In genomic region chr9:43235336-43235735, GRCm38 (mm10) we compare ENCODE assay signal across 19 mouse cellular contexts. TPM values are rescaled to one million over a fixed set of nuclear protein-coding genes. Genes with fewer than 3 reads are reported as not detected.
A peak's percentile ranks its signal among the peaks of the same experiment; 100 is the strongest.
DNase-seq lines count a peak whose midpoint lies in the region; ATAC-seq and TF ChIP-seq lines count a peak whose summit lies in the region.
"Had no signal": no experiment of that assay in that cellular context is flagged by ENCODE, and none has a peak within 500 bp of the region (broad histone marks: within the 10 kb centered on the region; RNA-seq: fewer than 3 reads in every experiment).

No protein-coding gene starts in this region.

- H3K36me3 ChIP-seq in embryonic facial prominence, embryonic 10.5 days (replicated peaks): peaks cover 57% of the 10 kb centered on the region
- H3K36me3 ChIP-seq in kidney, postnatal 0 days (ENCODE audit: insufficient read depth, low read length): no peaks in the 10 kb centered on the region
- H3K36me3 ChIP-seq in liver, embryonic 12.5 days: peaks cover 53% of the 10 kb centered on the region
- H3K36me3 ChIP-seq: neural tube, embryonic 12.5 days had no signal

- H3K4me1 ChIP-seq in embryonic facial prominence, embryonic 10.5 days: peaks cover 94% of the 10 kb centered on the region
- H3K4me1 ChIP-seq in kidney, postnatal 0 days (replicated peaks; ENCODE audit: insufficient read depth, low read length): peaks cover 60% of the 10 kb centered on the region
- peaks cover 91% of the 10 kb centered on the region for H3K4me1 ChIP-seq in liver, embryonic 12.5 days

- intact Hi-C loops in gastrocnemius, adult 2 months (cut with DNase I): no loop called here

- no peak for DNase-seq in gastrocnemius, adult 2 months
- no peak for DNase-seq in gastrocnemius, postnatal 10 days
- no peak for DNase-seq in embryonic facial prominence, embryonic 10.5 days (ENCODE audit: low spot score)
- DNase-seq in kidney, postnatal 0 days (ENCODE audit: low spot score): no peak
- DNase-seq in embryo, embryonic 9.5 days (ENCODE audit: extremely low spot score): no peak
- no peak for DNase-seq in right cerebral cortex, adult 18-20 months
- no peak for DNase-seq in lung, adult 18-20 months
- DNase-seq: adrenal gland, adult 2 months; cerebellum, adult 9-10 months; heart, postnatal 36 days; layer of hippocampus, postnatal 36 days; left cerebral cortex, postnatal 4 days; lung, postnatal 4 days had no signal

- no peak for TF ChIP-seq CTCF in gastrocnemius, adult 2 months (IDR thresholded peaks at IDR 0.05)
- no peak for TF ChIP-seq CTCF in kidney, postnatal 0 days (IDR thresholded peaks at IDR 0.05; ENCODE audit: low read depth)

- H3K4me3 ChIP-seq in gastrocnemius, adult 2 months: no peak overlapping the region; the same call in 1 of the 2 replicates
- H3K4me3 ChIP-seq in embryonic facial prominence, embryonic 10.5 days: no peak overlapping the region
- no peak overlapping the region for H3K4me3 ChIP-seq in kidney, postnatal 0 days (replicated peaks; ENCODE audit: low read depth, low read length)
- H3K4me3 ChIP-seq in liver, embryonic 12.5 days: no peak overlapping the region
- H3K4me3 ChIP-seq: forebrain, embryonic 10.5 days; neural tube, embryonic 12.5 days had no signal

- H3K9me3 ChIP-seq in embryonic facial prominence, embryonic 10.5 days: no peaks in the 10 kb centered on the region
- H3K9me3 ChIP-seq in kidney, postnatal 0 days (replicated peaks; ENCODE audit: low read length): no peaks in the 10 kb centered on the region
- no peaks in the 10 kb centered on the region for H3K9me3 ChIP-seq in liver, embryonic 12.5 days (replicated peaks)
- H3K9me3 ChIP-seq: forebrain, embryonic 10.5 days; neural tube, embryonic 12.5 days had no signal

- peaks cover 19% of the 10 kb centered on the region for H3K27me3 ChIP-seq in embryonic facial prominence, embryonic 10.5 days (replicated peaks; ENCODE audit: low read depth, poor library complexity, severe bottlenecking)
- no peaks in the 10 kb centered on the region for H3K27me3 ChIP-seq in kidney, postnatal 0 days (ENCODE audit: insufficient read depth, low read length)
- no peaks in the 10 kb centered on the region for H3K27me3 ChIP-seq in liver, embryonic 12.5 days (replicated peaks)

- no peak overlapping the region for H3K9ac ChIP-seq in kidney, postnatal 0 days (ENCODE audit: low read depth, low read length)
- H3K9ac ChIP-seq in liver, embryonic 12.5 days: peak overlapping the region; percentile 33; the same call in 1 of the 2 replicates
- H3K9ac ChIP-seq: neural tube, embryonic 12.5 days had no signal

- no peak for ATAC-seq in kidney, postnatal 0 days (replicated peaks; ENCODE audit: low FRiP score, low read depth)
- no peak for ATAC-seq in liver, embryonic 12.5 days

- H3K27ac ChIP-seq in gastrocnemius, adult 2 months: peak overlapping the region; percentile 81
- H3K27ac ChIP-seq in embryonic facial prominence, embryonic 10.5 days (replicated peaks): peak overlapping the region; percentile 25; the same call in 1 of the 2 replicates
- H3K27ac ChIP-seq in kidney, postnatal 0 days: 0 out of 2 replicates have a peak overlapping the region, but pooled peaks have one; percentile 37
- peak overlapping the region; percentile 95 for H3K27ac ChIP-seq in liver, embryonic 12.5 days
- H3K27ac ChIP-seq: forebrain, embryonic 10.5 days; neural tube, embryonic 12.5 days had no signal

- 89% methylated on average over 6 of the region's 6 CpGs for WGBS in embryonic facial prominence, embryonic 10.5 days
- WGBS in kidney, postnatal 0 days: 57% methylated on average over 6 of the region's 6 CpGs
- WGBS in liver, embryonic 12.5 days (ENCODE audit: insufficient replicate concordance): 68% methylated on average over 6 of the region's 6 CpGs

- H3K4me2 ChIP-seq in kidney, postnatal 0 days (ENCODE audit: low read length): no peak overlapping the region
- H3K4me2 ChIP-seq in liver, embryonic 12.5 days: peak overlapping the region; percentile 56
- H3K4me2 ChIP-seq: neural tube, embryonic 12.5 days had no signal

RNA-seq across cellular contexts. Expression of gene Oaf, which starts 4.4 kb away (rescaled TPM):
- total RNA-seq in gastrocnemius, adult 2 months (2021): 1 to 10 TPM; 2.9 to 8.9 TPM
- 10 to 100 TPM; 26.2 to 34.2 TPM for total RNA-seq in gastrocnemius, postnatal 10 days (2021)
- 55.2 and 57.0 TPM in 2 replicates for polyA plus RNA-seq in embryonic facial prominence, embryonic 10.5 days (2016; fragmentation: Nextera tagmentation; extraction: Ambion mirVana)
- 57.2 and 62.9 TPM in 2 replicates for polyA plus RNA-seq in kidney, postnatal 0 days (2015; fragmentation: Nextera tagmentation; extraction: Ambion mirVana)
- 37.8 and 44.1 TPM in 2 replicates for polyA plus RNA-seq in liver, embryonic 12.5 days (2016; fragmentation: Nextera tagmentation; extraction: Ambion mirVana)

RNA-seq across cellular contexts. Expression of gene Pou2f3, which starts 25.2 kb away (rescaled TPM):
- total RNA-seq in gastrocnemius, adult 2 months (2021): under 1 TPM; 0.11 to 0.15 TPM
- under 1 TPM in 1 of 2 experiments, not detected in 1; 0.09 TPM for total RNA-seq in gastrocnemius, postnatal 10 days (2021)
- not detected in 2 replicates for polyA plus RNA-seq in embryonic facial prominence, embryonic 10.5 days (2016; fragmentation: Nextera tagmentation; extraction: Ambion mirVana)
- polyA plus RNA-seq in kidney, postnatal 0 days (2015; fragmentation: Nextera tagmentation; extraction: Ambion mirVana): 0.41 and 0.47 TPM in 2 replicates
- polyA plus RNA-seq in liver, embryonic 12.5 days (2016; fragmentation: Nextera tagmentation; extraction: Ambion mirVana): not detected in 2 replicates
- total RNA-seq: adrenal gland, adult 2 months; left cerebral cortex, postnatal 4 days had no signal
- polyA plus RNA-seq: adrenal gland, adult 2 months; embryonic facial prominence, embryonic 11.5 days; forebrain, embryonic 10.5 days; midbrain, postnatal 0 days; neural tube, embryonic 12.5 days; spleen, adult 2 months had no signal

Comparison
In these comparisons a context has a peak if more than half of its experiments do, and no peak if none do; other contexts are left out.
1. H3K27ac ChIP-seq: peak in every context shown above with its lines; median percentile 95 in liver, embryonic 12.5 days; 81 in gastrocnemius, adult 2 months; 37 in kidney, postnatal 0 days; 25 in embryonic facial prominence, embryonic 10.5 days.